In genomic region chr1:73913071-73914005, GRCm38 (mm10) we compare ENCODE assay signal across 11 mouse cellular contexts.
DNase-seq lines count a peak whose midpoint lies in the region; ATAC-seq lines count a peak whose summit lies in the region.
"Had no signal": no experiment of that assay in that cellular context is flagged by ENCODE, and none has a peak within 500 bp of the region (broad histone marks: within the 10 kb centered on the region; RNA-seq: fewer than 3 reads in every experiment).

No protein-coding gene starts in this region.

- intact Hi-C loops in gastrocnemius, postnatal 14 days (cut with DNase I; ENCODE audit: low total_unique reads) = no loop called here

- 0 out of 2 replicates have a peak, but pooled peaks have one; percentile 30 for ATAC-seq in midbrain, embryonic 15.5 days (replicated peaks)
- ATAC-seq in heart, embryonic 12.5 days (ENCODE audit: insufficient number of reproducible peaks, low FRiP score) = no peak
- ATAC-seq in megakaryocyte, adult 5-6 weeks (ENCODE audit: poor library complexity, severe bottlenecking) = no peak

- H3K4me1 ChIP-seq in midbrain, embryonic 15.5 days = peaks cover 13% of the 10 kb centered on the region; the same call in 1 of the 2 replicates
- H3K4me1 ChIP-seq in midbrain, embryonic 10.5 days = peaks cover 22% of the 10 kb centered on the region
- H3K4me1 ChIP-seq in heart, embryonic 12.5 days (replicated peaks) = peaks cover 52% of the 10 kb centered on the region

- 76% methylated on average over 19 of the region's 19 CpGs for WGBS in midbrain, embryonic 15.5 days
- WGBS in midbrain, embryonic 10.5 days = 80% methylated on average over 19 of the region's 19 CpGs
- 72% methylated on average over 19 of the region's 19 CpGs for WGBS in heart, embryonic 12.5 days

- no peak overlapping the region for H3K4me2 ChIP-seq in midbrain, embryonic 15.5 days
- H3K4me2 ChIP-seq in heart, embryonic 12.5 days = no peak overlapping the region
- H3K4me2 ChIP-seq: liver, embryonic 13.5 days had no signal

- no peaks in the 10 kb centered on the region for H3K36me3 ChIP-seq in midbrain, embryonic 15.5 days (replicated peaks)
- H3K36me3 ChIP-seq in midbrain, embryonic 10.5 days = no peaks in the 10 kb centered on the region
- H3K36me3 ChIP-seq in heart, embryonic 12.5 days = peaks cover 86% of the 10 kb centered on the region

- H3K9ac ChIP-seq in midbrain, embryonic 15.5 days = no peak overlapping the region
- H3K9ac ChIP-seq in heart, embryonic 12.5 days = peak overlapping the region; percentile 4; the same call in 1 of the 2 replicates
- H3K9ac ChIP-seq: liver, embryonic 13.5 days had no signal

- H3K27me3 ChIP-seq in midbrain, embryonic 15.5 days (replicated peaks) = no peaks in the 10 kb centered on the region
- H3K27me3 ChIP-seq in midbrain, embryonic 10.5 days (ENCODE audit: low read depth, poor library complexity, severe bottlenecking) = 0 out of 2 replicates have a peak, but pooled peaks cover 4% of the 10 kb centered on the region
- no peaks in the 10 kb centered on the region for H3K27me3 ChIP-seq in heart, embryonic 12.5 days (replicated peaks)
- H3K27me3 ChIP-seq: liver, embryonic 13.5 days had no signal

- H3K9me3 ChIP-seq in midbrain, embryonic 15.5 days = no peaks in the 10 kb centered on the region
- H3K9me3 ChIP-seq in midbrain, embryonic 10.5 days (replicated peaks) = no peaks in the 10 kb centered on the region
- no peaks in the 10 kb centered on the region for H3K9me3 ChIP-seq in heart, embryonic 12.5 days (replicated peaks)
- H3K9me3 ChIP-seq: liver, embryonic 13.5 days had no signal

- peak; percentile 26 for DNase-seq in gastrocnemius, postnatal 14 days
- no peak for DNase-seq in gastrocnemius, adult 18-20 months (ENCODE audit: low spot score)
- DNase-seq in midbrain, embryonic 10.5 days (ENCODE audit: low spot score) = no peak
- DNase-seq in kidney, postnatal 25 days = peak; percentile 9 to 56
- no peak for DNase-seq in left cerebral cortex, adult 18-20 months (ENCODE audit: low spot score in 2 of 2)
- DNase-seq: liver, embryonic 13.5 days had no signal

- H3K27ac ChIP-seq in midbrain, embryonic 15.5 days = no peak overlapping the region
- no peak overlapping the region for H3K27ac ChIP-seq in midbrain, embryonic 10.5 days (replicated peaks)
- no peak overlapping the region for H3K27ac ChIP-seq in heart, embryonic 12.5 days (ENCODE audit: poor library complexity, severe bottlenecking)
- H3K27ac ChIP-seq: kidney, postnatal 0 days; liver, embryonic 13.5 days had no signal

- H3K4me3 ChIP-seq in midbrain, embryonic 15.5 days = no peak overlapping the region
- no peak overlapping the region for H3K4me3 ChIP-seq in midbrain, embryonic 10.5 days
- no peak overlapping the region for H3K4me3 ChIP-seq in heart, embryonic 12.5 days
- H3K4me3 ChIP-seq: liver, embryonic 13.5 days; myocyte had no signal

Comparison
In these comparisons a context has a peak if more than half of its experiments do, and no peak if none do; other contexts are left out.
1. DNase-seq: peak in gastrocnemius, postnatal 14 days (single experiment) and kidney, postnatal 25 days (2 of 2); none in gastrocnemius, adult 18-20 months (single experiment), midbrain, embryonic 10.5 days (single experiment) and left cerebral cortex, adult 18-20 months (0 of 2).